Mouse (Mus musculus): ENCODE measurements around the gene Olfr893. TPM values are rescaled to one million over a fixed set of nuclear protein-coding genes. Genes with fewer than 3 reads are reported as not detected.
"Not testable (repeated sequence)": the region's sequence is repeated elsewhere in the genome, so short reads cannot be mapped to it uniquely, and the experiment has no call there.

The Olfr893 gene
- not detected in 2 replicates for polyA plus RNA-seq (2014; fragmentation: Nextera tagmentation; extraction: Ambion mirVana)

GRCm38 (mm10) chr9:38208065-38208464, at the start of gene Olfr893:
Gene Olfr893, plus strand, starts transcription at chr9:38208365.
- Histone ChIP-seq H3K4me1 (ENCODE audit: control insufficient read depth in 2 of 2, insufficient read depth in 2 of 2, low read length in 2 of 2) (no peaks in the 10 kb centered on the region), H3K4me3 (ENCODE audit: control insufficient read depth in 1 of 2, insufficient read depth in 1 of 2, low read depth in 1 of 2, low read length in 2 of 2) (no peak within 1 kb of the TSS), H3K27ac (replicated peaks in 1 of 2; ENCODE audit: control insufficient read depth in 1 of 2, insufficient read depth in 1 of 2, low read depth in 2 of 2, low read length in 2 of 2) (no peak within 1 kb of the TSS), H3K36me3 (ENCODE audit: control insufficient read depth, insufficient read depth, low read length) (no peaks in the 10 kb centered on the region), H3K4me2 (ENCODE audit: low read length) (no peak within 1 kb of the TSS), H3K9me3 (ENCODE audit: control insufficient read depth, low read length) (no peaks in the 10 kb centered on the region), H3K9ac (ENCODE audit: low read length) (no peak within 1 kb of the TSS), H3K27me3 (ENCODE audit: control insufficient read depth, insufficient read depth, low read length) (no peaks in the 10 kb centered on the region)
- no peak for ATAC-seq (ENCODE audit: insufficient number of reproducible peaks, insufficient read depth, low FRiP score, low read depth)
- WGBS = 82% methylated on average over 3 of the region's 3 CpGs

GRCm38 (mm10) chr9:38168341-38168740, 39.8 kb upstream of the Olfr893 start:
- 37% methylated on average over 2 of the region's 2 CpGs for WGBS
- not testable (repeated sequence) for ATAC-seq (ENCODE audit: insufficient number of reproducible peaks, insufficient read depth, low FRiP score, low read depth); H3K27ac ChIP-seq (replicated peaks in 1 of 2; ENCODE audit: control insufficient read depth in 1 of 2, insufficient read depth in 1 of 2, low read depth in 2 of 2, low read length in 2 of 2)

DNA sequence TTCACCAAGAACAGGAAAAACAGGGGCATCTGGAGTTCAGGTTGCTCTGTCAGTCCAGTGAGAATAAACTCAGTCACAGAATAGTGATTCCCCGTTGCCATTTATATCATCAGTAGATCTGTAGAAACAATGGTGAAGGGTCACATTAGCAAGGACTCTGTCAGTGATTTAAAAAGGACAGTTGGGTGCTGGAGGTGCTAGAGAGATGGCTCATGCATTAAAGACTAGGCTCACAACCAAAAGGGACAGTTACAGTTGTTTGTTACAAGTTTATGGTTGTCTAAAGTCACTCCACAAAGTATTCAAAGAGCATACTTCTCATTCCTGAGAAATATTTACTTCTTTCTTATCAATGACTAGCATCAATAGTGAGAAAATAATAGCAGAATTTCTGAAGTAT, 27.4 kb upstream of the Olfr893 start, which contains the start of gene Olfr891:
Olfr891 (minus strand) TSS at position 101 of the 400 bp plus-strand sequence.
- WGBS = 53% methylated on average over 1 of the region's 1 CpGs
- H3K27me3 ChIP-seq (ENCODE audit: control insufficient read depth, insufficient read depth, low read length) = no peaks in the 10 kb centered on the region
- no peak within 1 kb of the TSS for H3K27ac ChIP-seq (replicated peaks in 1 of 2; ENCODE audit: control insufficient read depth in 1 of 2, insufficient read depth in 1 of 2, low read depth in 2 of 2, low read length in 2 of 2)
- ATAC-seq (ENCODE audit: insufficient number of reproducible peaks, insufficient read depth, low FRiP score, low read depth) = no peak
- peaks cover 7% of the 10 kb centered on the region for H3K9me3 ChIP-seq (ENCODE audit: control insufficient read depth, low read length)
- H3K36me3 ChIP-seq (ENCODE audit: control insufficient read depth, insufficient read depth, low read length) = no peaks in the 10 kb centered on the region
- H3K4me2 ChIP-seq (ENCODE audit: low read length) = no peak within 1 kb of the TSS
- no peaks in the 10 kb centered on the region for H3K4me1 ChIP-seq (ENCODE audit: control insufficient read depth in 2 of 2, insufficient read depth in 2 of 2, low read length in 2 of 2)
- H3K9ac ChIP-seq (ENCODE audit: low read length) = no peak within 1 kb of the TSS
- no peak within 1 kb of the TSS for H3K4me3 ChIP-seq (ENCODE audit: control insufficient read depth in 1 of 2, insufficient read depth in 1 of 2, low read depth in 1 of 2, low read length in 2 of 2)

More at GRCm38 (mm10) chr9:38168341-38168740, 39.8 kb upstream of the Olfr893 start:
- H3K4me3 ChIP-seq (ENCODE audit: control insufficient read depth in 1 of 2, insufficient read depth in 1 of 2, low read depth in 1 of 2, low read length in 2 of 2); H3K9me3 ChIP-seq (ENCODE audit: control insufficient read depth, low read length); H3K4me1 ChIP-seq (ENCODE audit: control insufficient read depth in 2 of 2, insufficient read depth in 2 of 2, low read length in 2 of 2); H3K4me2 ChIP-seq (ENCODE audit: low read length); H3K27me3 ChIP-seq (ENCODE audit: control insufficient read depth, insufficient read depth, low read length); H3K9ac ChIP-seq (ENCODE audit: low read length); H3K36me3 ChIP-seq (ENCODE audit: control insufficient read depth, insufficient read depth, low read length): not testable (repeated sequence)

- Histone ChIP-seq H3K9ac (ENCODE audit: low read length) (no peak within 1 kb of the TSS), H3K9me3 (ENCODE audit: control insufficient read depth, low read length) (no peaks in the 10 kb centered on the region), H3K27me3 (ENCODE audit: control insufficient read depth, insufficient read depth, low read length) (no peaks in the 10 kb centered on the region), H3K4me2 (ENCODE audit: low read length) (no peak within 1 kb of the TSS), H3K4me3 (ENCODE audit: control insufficient read depth in 1 of 2, insufficient read depth in 1 of 2, low read depth in 1 of 2, low read length in 2 of 2) (no peak within 1 kb of the TSS), H3K4me1 (ENCODE audit: control insufficient read depth in 2 of 2, insufficient read depth in 2 of 2, low read length in 2 of 2) (no peaks in the 10 kb centered on the region), H3K27ac (replicated peaks in 1 of 2; ENCODE audit: control insufficient read depth in 1 of 2, insufficient read depth in 1 of 2, low read depth in 2 of 2, low read length in 2 of 2) (no peak within 1 kb of the TSS), H3K36me3 (ENCODE audit: control insufficient read depth, insufficient read depth, low read length) (no peaks in the 10 kb centered on the region)
- ATAC-seq (ENCODE audit: insufficient number of reproducible peaks, insufficient read depth, low FRiP score, low read depth) = no peak
Observed at GRCm38 (mm10) chr9:38217755-38218154, 9.6 kb downstream of the Olfr893 start, which contains the start of gene Olfr894. Gene Olfr894, plus strand, starts transcription at chr9:38218055.

GRCm38 (mm10) chr9:38252474-38252873, 44.3 kb downstream of the Olfr893 start, which contains the start of gene Olfr143:
Gene Olfr143, plus strand, starts transcription at chr9:38252774.
- no peak for ATAC-seq (ENCODE audit: insufficient number of reproducible peaks, insufficient read depth, low FRiP score, low read depth)
- Histone ChIP-seq H3K4me2 (ENCODE audit: low read length) (no peak within 1 kb of the TSS), H3K9ac (ENCODE audit: low read length) (no peak within 1 kb of the TSS), H3K27me3 (ENCODE audit: control insufficient read depth, insufficient read depth, low read length) (no peaks in the 10 kb centered on the region), H3K4me3 (ENCODE audit: control insufficient read depth in 1 of 2, insufficient read depth in 1 of 2, low read depth in 1 of 2, low read length in 2 of 2) (no peak within 1 kb of the TSS), H3K9me3 (ENCODE audit: control insufficient read depth, low read length) (no peaks in the 10 kb centered on the region), H3K36me3 (ENCODE audit: control insufficient read depth, insufficient read depth, low read length) (no peaks in the 10 kb centered on the region), H3K4me1 (ENCODE audit: control insufficient read depth in 2 of 2, insufficient read depth in 2 of 2, low read length in 2 of 2) (no peaks in the 10 kb centered on the region), H3K27ac (replicated peaks in 1 of 2; ENCODE audit: control insufficient read depth in 1 of 2, insufficient read depth in 1 of 2, low read depth in 2 of 2, low read length in 2 of 2) (no peak within 1 kb of the TSS)

Other genes starting within 250 kb of the Olfr893 start
- gene Olfr881, start 216.5 kb upstream of the Olfr893 start, polyA plus RNA-seq (2014; fragmentation: Nextera tagmentation; extraction: Ambion mirVana) = not detected in 2 replicates
- not detected in 2 replicates for gene Olfr883, start 182.6 kb upstream of the Olfr893 start, polyA plus RNA-seq (2014; fragmentation: Nextera tagmentation; extraction: Ambion mirVana)
- gene Olfr884, start 161.8 kb upstream of the Olfr893 start, polyA plus RNA-seq (2014; fragmentation: Nextera tagmentation; extraction: Ambion mirVana) = not detected in 2 replicates
- not detected in 2 replicates for gene Olfr885, start 147.0 kb upstream of the Olfr893 start, polyA plus RNA-seq (2014; fragmentation: Nextera tagmentation; extraction: Ambion mirVana)
- not detected in 2 replicates for gene Olfr887, start 124.3 kb upstream of the Olfr893 start, polyA plus RNA-seq (2014; fragmentation: Nextera tagmentation; extraction: Ambion mirVana)
- gene Olfr888, start 100.2 kb upstream of the Olfr893 start, polyA plus RNA-seq (2014; fragmentation: Nextera tagmentation; extraction: Ambion mirVana) = not detected in 2 replicates
- gene Olfr889, start 93.2 kb upstream of the Olfr893 start, polyA plus RNA-seq (2014; fragmentation: Nextera tagmentation; extraction: Ambion mirVana) = not detected in 2 replicates
- not detected in 2 replicates for gene Olfr890, start 65.8 kb upstream of the Olfr893 start, polyA plus RNA-seq (2014; fragmentation: Nextera tagmentation; extraction: Ambion mirVana)
- not detected in 2 replicates for gene Olfr891, start 27.5 kb upstream of the Olfr893 start, polyA plus RNA-seq (2014; fragmentation: Nextera tagmentation; extraction: Ambion mirVana)
- not detected in 2 replicates for gene Olfr894, start 9.7 kb downstream of the Olfr893 start, polyA plus RNA-seq (2014; fragmentation: Nextera tagmentation; extraction: Ambion mirVana)
- not detected in 2 replicates for gene Olfr143, start 44.4 kb downstream of the Olfr893 start, polyA plus RNA-seq (2014; fragmentation: Nextera tagmentation; extraction: Ambion mirVana)
- not detected in 2 replicates for gene Olfr895, start 59.5 kb downstream of the Olfr893 start, polyA plus RNA-seq (2014; fragmentation: Nextera tagmentation; extraction: Ambion mirVana)
- gene Olfr896-ps1, start 82.7 kb downstream of the Olfr893 start, polyA plus RNA-seq (2014; fragmentation: Nextera tagmentation; extraction: Ambion mirVana) = not detected in 2 replicates
- gene Olfr25, start 120.7 kb downstream of the Olfr893 start, polyA plus RNA-seq (2014; fragmentation: Nextera tagmentation; extraction: Ambion mirVana) = not detected in 2 replicates
- gene Olfr898, start 140.0 kb downstream of the Olfr893 start, polyA plus RNA-seq (2014; fragmentation: Nextera tagmentation; extraction: Ambion mirVana) = not detected in 2 replicates
- not detected in 2 replicates for gene Olfr250, start 158.5 kb downstream of the Olfr893 start, polyA plus RNA-seq (2014; fragmentation: Nextera tagmentation; extraction: Ambion mirVana)
- gene Olfr251, start 168.7 kb downstream of the Olfr893 start, polyA plus RNA-seq (2014; fragmentation: Nextera tagmentation; extraction: Ambion mirVana) = not detected in 2 replicates
- not detected in 2 replicates for gene Olfr147, start 193.3 kb downstream of the Olfr893 start, polyA plus RNA-seq (2014; fragmentation: Nextera tagmentation; extraction: Ambion mirVana)
- not detected in 2 replicates for gene Olfr901, start 221.1 kb downstream of the Olfr893 start, polyA plus RNA-seq (2014; fragmentation: Nextera tagmentation; extraction: Ambion mirVana)
- not detected in 2 replicates for gene Olfr902, start 239.3 kb downstream of the Olfr893 start, polyA plus RNA-seq (2014; fragmentation: Nextera tagmentation; extraction: Ambion mirVana)

Data from heart, embryonic 14.5 days (tissue).